Mouse (Mus musculus): ENCODE results near the gene Wdfy3.

The Wdfy3 gene

GRCm38 (mm10) chr5:101833875-101834274 lies 235.8 kb downstream of the Wdfy3 start:
- DNase-seq (ENCODE audit: low spot score in 2 of 2): no peak

GRCm38 (mm10) chr5:101832991-101833390 lies 236.7 kb downstream of the Wdfy3 start:
- DNase-seq (ENCODE audit: low spot score in 2 of 2): no peak

GRCm38 (mm10) chr5:101832042-101832441 lies 237.7 kb downstream of the Wdfy3 start:
- no peak for DNase-seq (ENCODE audit: low spot score in 2 of 2)

- DNase-seq (ENCODE audit: low spot score in 2 of 2): no peak
Observed at GRCm38 (mm10) chr5:101830180-101830579, 239.5 kb downstream of the Wdfy3 start.

- DNase-seq (ENCODE audit: low spot score in 2 of 2): no peak
Observed at GRCm38 (mm10) chr5:101828932-101829331, 240.8 kb downstream of the Wdfy3 start.

GRCm38 (mm10) chr5:101827477-101827876 lies 242.2 kb downstream of the Wdfy3 start:
- no peak for DNase-seq (ENCODE audit: low spot score in 2 of 2)

GRCm38 (mm10) chr5:101826531-101826970 lies 243.2 kb downstream of the Wdfy3 start:
- DNase-seq (ENCODE audit: low spot score in 2 of 2): no peak

- no peak for DNase-seq (ENCODE audit: low spot score in 2 of 2)
Observed at GRCm38 (mm10) chr5:101825111-101825911, 244.4 kb downstream of the Wdfy3 start.

GRCm38 (mm10) chr5:101822311-101822670 lies 247.4 kb downstream of the Wdfy3 start:
- DNase-seq (ENCODE audit: low spot score in 2 of 2): no peak

GRCm38 (mm10) chr5:101821491-101822310 lies 248.0 kb downstream of the Wdfy3 start:
- DNase-seq (ENCODE audit: low spot score in 2 of 2): no peak

GRCm38 (mm10) chr5:101821052-101821451 lies 248.7 kb downstream of the Wdfy3 start:
- DNase-seq (ENCODE audit: low spot score in 2 of 2): no peak

GRCm38 (mm10) chr5:101819844-101820243 lies 249.9 kb downstream of the Wdfy3 start:
- no peak for DNase-seq (ENCODE audit: low spot score in 2 of 2)

GRCm38 (mm10) chr5:101819216-101819615 lies 250.5 kb downstream of the Wdfy3 start:
- no peak for DNase-seq (ENCODE audit: low spot score in 2 of 2)

GRCm38 (mm10) chr5:101816822-101817221 lies 252.9 kb downstream of the Wdfy3 start:
- no peak for DNase-seq (ENCODE audit: low spot score in 2 of 2)

- no peak for DNase-seq (ENCODE audit: low spot score in 2 of 2)
Observed at GRCm38 (mm10) chr5:101811296-101812169, 258.2 kb downstream of the Wdfy3 start.

GRCm38 (mm10) chr5:101802358-101803022 lies 267.2 kb downstream of the Wdfy3 start:
- no peak for DNase-seq (ENCODE audit: low spot score in 2 of 2)

- no peak for DNase-seq (ENCODE audit: low spot score in 2 of 2)
Observed at GRCm38 (mm10) chr5:101801891-101802290, 267.8 kb downstream of the Wdfy3 start.

- no peak for DNase-seq (ENCODE audit: low spot score in 2 of 2)
Observed at GRCm38 (mm10) chr5:101792665-101793064, 277.1 kb downstream of the Wdfy3 start.

- DNase-seq (ENCODE audit: low spot score in 2 of 2): no peak
Observed at GRCm38 (mm10) chr5:101790560-101790959, 279.2 kb downstream of the Wdfy3 start.

- DNase-seq (ENCODE audit: low spot score in 2 of 2): no peak
Observed at GRCm38 (mm10) chr5:101789770-101790169, 280.0 kb downstream of the Wdfy3 start.

- no peak for DNase-seq (ENCODE audit: low spot score in 2 of 2)
Observed at GRCm38 (mm10) chr5:101785921-101786614, 283.7 kb downstream of the Wdfy3 start.

Measured in spleen, postnatal 14 days (tissue).